ENCODE assay signal across 19 mouse cellular contexts in genomic region chr4:121031440-121031839, GRCm38 (mm10). TPM values are rescaled to one million over a fixed set of nuclear protein-coding genes. Genes with fewer than 3 reads are reported as not detected.
A peak's percentile ranks its signal among the peaks of the same experiment; 100 is the strongest.
DNase-seq lines count a peak whose midpoint lies in the region; ATAC-seq and TF ChIP-seq lines count a peak whose summit lies in the region.
"Had no signal": no experiment of that assay in that cellular context is flagged by ENCODE, and none has a peak within 500 bp of the region (broad histone marks: within the 10 kb centered on the region; RNA-seq: fewer than 3 reads in every experiment).

No protein-coding gene starts in this region.

- WGBS in liver, postnatal 0 days (ENCODE audit: insufficient replicate concordance): 53% methylated on average over 4 of the region's 4 CpGs
- WGBS in liver, embryonic 12.5 days (ENCODE audit: insufficient replicate concordance): 43% methylated on average over 4 of the region's 4 CpGs
- WGBS in bone marrow, adult 2 months: 55% methylated on average over 4 of the region's 4 CpGs
- 47% methylated on average over 4 of the region's 4 CpGs for WGBS in small intestine, adult 2 months

- no peak for TF ChIP-seq POLR2A in bone marrow, adult 2 months (IDR thresholded peaks at IDR 0.05; ENCODE audit: borderline replicate concordance, control insufficient read depth, low read depth, low read length)
- TF ChIP-seq POLR2A in small intestine, adult 2 months (IDR thresholded peaks at IDR 0.05; ENCODE audit: low read depth, low read length): no peak

- no peaks in the 10 kb centered on the region for H3K27me3 ChIP-seq in liver, postnatal 0 days (ENCODE audit: insufficient read depth, low read length)
- H3K27me3 ChIP-seq in liver, embryonic 12.5 days (replicated peaks): no peaks in the 10 kb centered on the region
- H3K27me3 ChIP-seq in small intestine, adult 2 months (ENCODE audit: control insufficient read depth, insufficient read depth, low read length): no peaks in the 10 kb centered on the region
- H3K27me3 ChIP-seq: forebrain, embryonic 12.5 days; kidney, embryonic 15.5 days; limb, embryonic 13.5 days; neural tube, embryonic 15.5 days had no signal

- intact Hi-C loops in gastrocnemius, adult 2 months (cut with DNase I): loop anchor here (5.0 kb wide), 1 partner anchor 44 kb away; no protein-coding TSS in a partner anchor

- no peaks in the 10 kb centered on the region for H3K36me3 ChIP-seq in liver, postnatal 0 days (replicated peaks; ENCODE audit: insufficient read depth, low read length)
- H3K36me3 ChIP-seq in liver, embryonic 12.5 days: no peaks in the 10 kb centered on the region
- no peaks in the 10 kb centered on the region for H3K36me3 ChIP-seq in small intestine, adult 2 months (ENCODE audit: control insufficient read depth, insufficient read depth, low read length)
- H3K36me3 ChIP-seq: forebrain, embryonic 12.5 days; kidney, embryonic 15.5 days; limb, embryonic 13.5 days; neural tube, embryonic 15.5 days had no signal

- peak; percentile 37 for TF ChIP-seq CTCF in gastrocnemius, adult 2 months (IDR thresholded peaks at IDR 0.05)
- TF ChIP-seq CTCF in liver, postnatal 0 days (IDR thresholded peaks at IDR 0.05; ENCODE audit: low read depth): peak; percentile 63
- 0 out of 2 replicates have a peak, but pooled peaks have one; percentile 4 for TF ChIP-seq CTCF in bone marrow, adult 2 months (IDR thresholded peaks at IDR 0.05; ENCODE audit: control insufficient read depth, insufficient read depth, low read length)
- peak; percentile 32; the same call in 1 of the 2 replicates for TF ChIP-seq CTCF in small intestine, adult 2 months (IDR thresholded peaks at IDR 0.05; ENCODE audit: extremely low read depth, insufficient read length, insufficient replicate concordance, low read depth, low read length)

- H3K9me3 ChIP-seq in liver, postnatal 0 days (ENCODE audit: low read length): no peaks in the 10 kb centered on the region
- no peaks in the 10 kb centered on the region for H3K9me3 ChIP-seq in liver, embryonic 12.5 days (replicated peaks)
- H3K9me3 ChIP-seq: forebrain, embryonic 12.5 days; kidney, embryonic 15.5 days; limb, embryonic 13.5 days; neural tube, embryonic 15.5 days had no signal

- H3K4me1 ChIP-seq in liver, postnatal 0 days (ENCODE audit: insufficient read depth): no peaks in the 10 kb centered on the region
- H3K4me1 ChIP-seq in liver, embryonic 12.5 days: 0 out of 2 replicates have a peak, but pooled peaks cover 3% of the 10 kb centered on the region
- peaks cover 3% of the 10 kb centered on the region; the same call in 1 of the 2 replicates for H3K4me1 ChIP-seq in bone marrow, adult 2 months (ENCODE audit: control insufficient read depth, insufficient read depth, low read length)
- no peaks in the 10 kb centered on the region for H3K4me1 ChIP-seq in small intestine, adult 2 months (ENCODE audit: control insufficient read depth, insufficient read depth, insufficient read length, low read length)
- H3K4me1 ChIP-seq: forebrain, embryonic 12.5 days; kidney, embryonic 15.5 days; limb, embryonic 13.5 days; neural tube, embryonic 15.5 days had no signal

- no peak for DNase-seq in gastrocnemius, adult 2 months
- no peak for DNase-seq in gastrocnemius, adult 18-20 months (ENCODE audit: low spot score)
- no peak for DNase-seq in liver, postnatal 0 days
- no peak for DNase-seq in urinary bladder, postnatal 4 days (ENCODE audit: low spot score in 2 of 2)
- DNase-seq in layer of hippocampus, postnatal 14 days (ENCODE audit: low spot score in 2 of 2): no peak
- DNase-seq: adrenal gland, postnatal 14 days; cerebellum, postnatal 36 days; gastrocnemius, postnatal 10 days; lung, postnatal 36 days had no signal

- H3K9ac ChIP-seq in liver, postnatal 0 days (replicated peaks): no peak overlapping the region
- H3K9ac ChIP-seq in liver, embryonic 12.5 days: no peak overlapping the region
- H3K9ac ChIP-seq: forebrain, embryonic 12.5 days; hindbrain, embryonic 14.5 days; kidney, embryonic 15.5 days; limb, embryonic 13.5 days; neural tube, embryonic 15.5 days had no signal

- no peak overlapping the region for H3K4me2 ChIP-seq in liver, postnatal 0 days (ENCODE audit: low read depth, low read length)
- no peak overlapping the region for H3K4me2 ChIP-seq in liver, embryonic 12.5 days
- H3K4me2 ChIP-seq: forebrain, embryonic 12.5 days; heart, embryonic 11.5 days; hindbrain, embryonic 14.5 days; kidney, embryonic 15.5 days; limb, embryonic 13.5 days; neural tube, embryonic 15.5 days had no signal

- H3K4me3 ChIP-seq in gastrocnemius, adult 2 months: no peak overlapping the region
- no peak overlapping the region for H3K4me3 ChIP-seq in liver, postnatal 0 days (ENCODE audit: low read depth, low read length)
- no peak overlapping the region for H3K4me3 ChIP-seq in liver, embryonic 12.5 days
- H3K4me3 ChIP-seq in bone marrow, adult 2 months (replicated peaks; ENCODE audit: control insufficient read depth, low read depth, low read length): no peak overlapping the region
- no peak overlapping the region for H3K4me3 ChIP-seq in small intestine, adult 2 months (ENCODE audit: low read depth, low read length)
- H3K4me3 ChIP-seq: forebrain, embryonic 12.5 days; kidney, embryonic 15.5 days; limb, embryonic 13.5 days; neural tube, embryonic 15.5 days had no signal

- no peak for ATAC-seq in liver, postnatal 0 days
- no peak for ATAC-seq in liver, embryonic 12.5 days
- ATAC-seq: midbrain, embryonic 16.5 days had no signal

- no peak overlapping the region for H3K27ac ChIP-seq in gastrocnemius, adult 2 months
- no peak overlapping the region for H3K27ac ChIP-seq in liver, postnatal 0 days (ENCODE audit: low read depth)
- no peak overlapping the region for H3K27ac ChIP-seq in liver, embryonic 12.5 days
- H3K27ac ChIP-seq in bone marrow, adult 2 months (ENCODE audit: control insufficient read depth, insufficient read depth, low read depth, low read length, poor library complexity): no peak overlapping the region
- H3K27ac ChIP-seq in small intestine, adult 2 months (ENCODE audit: insufficient read depth, low read depth, low read length): no peak overlapping the region
- H3K27ac ChIP-seq: forebrain, embryonic 12.5 days; hindbrain, embryonic 14.5 days; kidney, embryonic 15.5 days; limb, embryonic 13.5 days; neural tube, embryonic 15.5 days had no signal

- no peak for TF ChIP-seq EP300 in liver, postnatal 0 days (IDR thresholded peaks at IDR 0.05; ENCODE audit: low read depth)

RNA-seq across cellular contexts. Expression of gene Col9a2, which starts 7.7 kb away (rescaled TPM):
- total RNA-seq in gastrocnemius, adult 2 months (2021): under 1 TPM in 1 of 2 experiments, not detected in 1; 0.20 TPM
- total RNA-seq in gastrocnemius, adult 18-20 months (2021): under 1 TPM; 0.18 to 0.19 TPM
- 0.34 and 0.44 TPM in 2 replicates for polyA plus RNA-seq in liver, postnatal 0 days (2015; fragmentation: Nextera tagmentation; extraction: Ambion mirVana)
- 2.7 and 3.7 TPM in 2 replicates for polyA plus RNA-seq in liver, embryonic 12.5 days (2016; fragmentation: Nextera tagmentation; extraction: Ambion mirVana)
- not detected in 2 replicates for polyA plus RNA-seq in bone marrow, adult 2 months (2011; ENCODE audit: insufficient read depth, insufficient read length, low replicate concordance, missing spikeins)
- 0.18 and 0.53 TPM in 2 replicates for polyA plus RNA-seq in small intestine, adult 2 months (2012; rRNA removed)
- total RNA-seq in layer of hippocampus, postnatal 14 days (2021): 1 to 10 TPM; 5.7 to 7.0 TPM

RNA-seq across cellular contexts. Expression of gene Smap2, which starts 14.4 kb away (rescaled TPM):
- 10 to 100 TPM; 10.8 to 18.2 TPM for total RNA-seq in gastrocnemius, adult 2 months (2021)
- total RNA-seq in gastrocnemius, adult 18-20 months (2021): 10 to 100 TPM; 13.5 to 17.3 TPM
- polyA plus RNA-seq in liver, postnatal 0 days (2015; fragmentation: Nextera tagmentation; extraction: Ambion mirVana): 14.9 and 17.1 TPM in 2 replicates
- polyA plus RNA-seq in liver, embryonic 12.5 days (2016; fragmentation: Nextera tagmentation; extraction: Ambion mirVana): 45.5 and 46.9 TPM in 2 replicates
- 43.1 and 60.0 TPM in 2 replicates for polyA plus RNA-seq in bone marrow, adult 2 months (2011; ENCODE audit: insufficient read depth, insufficient read length, low replicate concordance, missing spikeins)
- 12.1 and 28.1 TPM in 2 replicates for polyA plus RNA-seq in small intestine, adult 2 months (2012; rRNA removed)
- total RNA-seq in layer of hippocampus, postnatal 14 days (2021): 100 to 1,000 TPM; 138 to 140 TPM

Comparison
In these comparisons a context has a peak if more than half of its experiments do, and no peak if none do; other contexts are left out.
1. CTCF ChIP-seq: peak in every context shown above with its lines; median percentile 63 in liver, postnatal 0 days; 37 in gastrocnemius, adult 2 months; 32 in small intestine, adult 2 months; 4 in bone marrow, adult 2 months.